Mouse (Mus musculus): Measurements from ENCODE around the gene Ccdc62. TPM values are rescaled to one million over a fixed set of nuclear protein-coding genes. Genes with fewer than 3 reads are reported as not detected.

The Ccdc62 gene
- total RNA-seq, 2 experiments from 2014 or later: 2.7 to 4.2 TPM

- no peak for DNase-seq (ENCODE audit: low spot score in 2 of 2)
- intact Hi-C loops (cut with DNase I): no loop called here
Measured at GRCm38 (mm10) chr5:123974179-123974485, 43.7 kb downstream of the Ccdc62 start.

GRCm38 (mm10) chr5:123974616-123975111 lies 44.2 kb downstream of the Ccdc62 start:
- no peak for DNase-seq (ENCODE audit: low spot score in 2 of 2)
- intact Hi-C loops (cut with DNase I): no loop called here

GRCm38 (mm10) chr5:123975668-123976180 lies 45.2 kb downstream of the Ccdc62 start:
- intact Hi-C loops (cut with DNase I): no loop called here
- DNase-seq (ENCODE audit: low spot score in 2 of 2): no peak

- no peak for DNase-seq (ENCODE audit: low spot score in 2 of 2)
- intact Hi-C loops (cut with DNase I): no loop called here
Measured at GRCm38 (mm10) chr5:123977231-123977630, 46.8 kb downstream of the Ccdc62 start.

- intact Hi-C loops (cut with DNase I): no loop called here
- no peak for DNase-seq (ENCODE audit: low spot score in 2 of 2)
Measured at GRCm38 (mm10) chr5:123978131-123978530, 47.7 kb downstream of the Ccdc62 start.

GRCm38 (mm10) chr5:123979221-123979979 lies 48.9 kb downstream of the Ccdc62 start:
- intact Hi-C loops (cut with DNase I): no loop called here
- DNase-seq (ENCODE audit: low spot score in 2 of 2): no peak

- intact Hi-C loops (cut with DNase I): no loop called here
- no peak for DNase-seq (ENCODE audit: low spot score in 2 of 2)
Measured at GRCm38 (mm10) chr5:123979980-123980369, 49.5 kb downstream of the Ccdc62 start.

GRCm38 (mm10) chr5:123980521-123981249 lies 50.2 kb downstream of the Ccdc62 start:
- DNase-seq (ENCODE audit: low spot score in 2 of 2): no peak
- intact Hi-C loops (cut with DNase I): no loop called here

GRCm38 (mm10) chr5:123981250-123981554 lies 50.7 kb downstream of the Ccdc62 start:
- intact Hi-C loops (cut with DNase I): no loop called here
- DNase-seq (ENCODE audit: low spot score in 2 of 2): peak in 1 of 2 experiments; percentile 46

- no peak for DNase-seq (ENCODE audit: low spot score in 2 of 2)
- intact Hi-C loops (cut with DNase I): no loop called here
Measured at GRCm38 (mm10) chr5:123982838-123983237, 52.4 kb downstream of the Ccdc62 start.

GRCm38 (mm10) chr5:123985434-123985833 lies 55.0 kb downstream of the Ccdc62 start:
- intact Hi-C loops (cut with DNase I): no loop called here
- DNase-seq (ENCODE audit: low spot score in 2 of 2): peak in 1 of 2 experiments; percentile 54

- no peak for DNase-seq (ENCODE audit: low spot score in 2 of 2)
- intact Hi-C loops (cut with DNase I): no loop called here
Measured at GRCm38 (mm10) chr5:123986925-123987324, 56.4 kb downstream of the Ccdc62 start.

- intact Hi-C loops (cut with DNase I): no loop called here
- no peak for DNase-seq (ENCODE audit: low spot score in 2 of 2)
Measured at GRCm38 (mm10) chr5:123987511-123987910, 57.0 kb downstream of the Ccdc62 start.

- DNase-seq (ENCODE audit: low spot score in 2 of 2): no peak
- intact Hi-C loops (cut with DNase I): loop anchor here (5.0 kb wide), 1 partner anchor 163 kb away; no protein-coding TSS in a partner anchor
Measured at GRCm38 (mm10) chr5:123989941-123990885, 59.7 kb downstream of the Ccdc62 start.

GRCm38 (mm10) chr5:123991321-123991720 lies 60.8 kb downstream of the Ccdc62 start:
- no peak for DNase-seq (ENCODE audit: low spot score in 2 of 2)
- intact Hi-C loops (cut with DNase I): loop anchor here (5.0 kb wide), 1 partner anchor 164 kb away; no protein-coding TSS in a partner anchor

GRCm38 (mm10) chr5:123992193-123992637 lies 61.7 kb downstream of the Ccdc62 start:
- intact Hi-C loops (cut with DNase I): loop anchor here (5.0 kb wide), 1 partner anchor 165 kb away; no protein-coding TSS in a partner anchor
- no peak for DNase-seq (ENCODE audit: low spot score in 2 of 2)

GRCm38 (mm10) chr5:123992794-123993193 lies 62.3 kb downstream of the Ccdc62 start:
- intact Hi-C loops (cut with DNase I): loop anchor here (1.0 to 5.0 kb wide), 2 partner anchors 45 to 165 kb away; no protein-coding TSS in a partner anchor
- peak; percentile 88 to 90 for DNase-seq (ENCODE audit: low spot score in 2 of 2)

- DNase-seq (ENCODE audit: low spot score in 2 of 2): peak; percentile 75 to 79
- intact Hi-C loops (cut with DNase I): loop anchor here (1.0 to 5.0 kb wide), 2 partner anchors 46 to 166 kb away; no protein-coding TSS in a partner anchor
Measured at GRCm38 (mm10) chr5:123993263-123994036, 63.0 kb downstream of the Ccdc62 start.

All from left cerebral cortex, postnatal 14 days (tissue).